Mouse (Mus musculus): ENCODE data around the gene Smim13. TPM values are rescaled to one million over a fixed set of nuclear protein-coding genes. Genes with fewer than 3 reads are reported as not detected.

Smim13 gene
- polyA plus RNA-seq, 1 experiment from 2014 or later: 15.4 TPM

DNA sequence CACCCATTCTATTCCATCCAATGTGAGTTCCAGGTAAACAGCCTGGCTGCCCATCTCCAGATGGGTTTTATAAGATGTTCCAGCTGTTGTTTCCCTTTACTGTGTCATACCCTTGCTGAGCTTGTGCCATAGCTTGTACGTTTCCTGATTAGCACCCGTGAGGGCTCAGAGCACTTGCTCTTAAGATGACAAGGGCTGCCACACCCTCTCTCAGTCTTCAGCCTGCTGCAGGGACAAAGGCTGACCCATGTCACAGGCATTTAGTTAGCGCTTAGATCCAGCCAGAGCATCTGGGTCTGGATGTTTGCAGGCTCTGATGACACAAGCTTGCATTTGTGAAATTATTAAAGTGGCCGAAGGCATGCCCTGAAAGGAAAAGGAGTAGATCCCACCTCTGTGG is 50.4 kb downstream of the Smim13 start:
- no peak overlapping the region for H3K4me3 ChIP-seq
- WGBS: 66% methylated on average over 4 of the region's 4 CpGs
- no peaks in the 10 kb centered on the region for H3K4me1 ChIP-seq
- H3K27me3 ChIP-seq: no peaks in the 10 kb centered on the region
- H3K36me3 ChIP-seq: no peaks in the 10 kb centered on the region
- H3K4me2 ChIP-seq (replicated peaks): no peak overlapping the region
- no peaks in the 10 kb centered on the region for H3K9me3 ChIP-seq
- H3K9ac ChIP-seq: no peak overlapping the region
- H3K27ac ChIP-seq: no peak overlapping the region
- ATAC-seq (ENCODE audit: low FRiP score, low read depth): no peak

DNA sequence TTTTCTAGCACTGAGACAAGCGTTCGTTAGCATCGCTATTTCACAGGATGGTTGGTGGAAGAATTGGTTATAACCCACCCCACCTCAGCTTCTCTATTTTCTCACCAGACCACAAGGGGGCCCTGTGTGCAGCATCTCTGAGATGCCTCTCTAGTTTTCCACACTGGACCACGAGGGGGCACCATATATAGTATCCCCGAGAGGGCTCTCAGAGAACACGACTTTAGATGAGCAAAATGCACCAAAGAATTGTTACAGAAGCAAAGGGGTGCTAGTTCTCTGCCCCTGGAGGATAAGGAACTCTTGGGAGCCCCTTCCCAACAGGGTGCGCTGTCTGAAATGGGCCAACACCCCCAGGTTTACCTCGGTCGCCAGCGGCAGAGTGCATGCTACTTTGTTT is 53.1 kb downstream of the Smim13 start:
- Histone ChIP-seq H3K9ac (no peak overlapping the region), H3K36me3 (no peaks in the 10 kb centered on the region), H3K4me3 (no peak overlapping the region), H3K4me1 (no peaks in the 10 kb centered on the region), H3K27ac (no peak overlapping the region), H3K9me3 (no peaks in the 10 kb centered on the region), H3K27me3 (no peaks in the 10 kb centered on the region), H3K4me2 (replicated peaks) (no peak overlapping the region)
- 63% methylated on average over 10 of the region's 10 CpGs for WGBS
- ATAC-seq (ENCODE audit: low FRiP score, low read depth): no peak

DNA sequence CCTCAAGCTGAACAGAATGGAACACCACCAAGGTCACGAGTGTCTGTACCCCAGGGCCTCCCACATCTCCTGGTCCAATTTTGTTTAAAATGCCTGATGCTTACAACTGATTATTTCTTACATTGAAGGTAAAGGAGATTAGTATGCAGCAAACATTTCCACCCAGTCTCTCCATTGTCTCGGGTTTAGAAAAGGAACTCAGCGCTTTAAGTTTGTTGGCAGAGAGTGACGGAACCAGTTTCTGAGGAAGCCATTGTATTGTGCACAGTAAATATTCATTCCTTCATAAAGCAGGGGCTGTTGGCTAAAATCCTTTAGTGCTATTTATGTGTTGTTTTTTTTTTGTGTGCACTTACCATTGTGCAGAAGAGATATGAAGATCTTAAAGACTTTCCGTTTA is 71.1 kb downstream of the Smim13 start:
- H3K4me3 ChIP-seq: no peak overlapping the region
- H3K4me1 ChIP-seq: peaks cover 3% of the 10 kb centered on the region; the same call in 1 of the 2 replicates
- 91% methylated on average over 5 of the region's 5 CpGs for WGBS
- H3K4me2 ChIP-seq (replicated peaks): no peak overlapping the region
- no peak overlapping the region for H3K9ac ChIP-seq
- no peaks in the 10 kb centered on the region for H3K9me3 ChIP-seq
- no peak overlapping the region for H3K27ac ChIP-seq
- peaks cover 27% of the 10 kb centered on the region for H3K36me3 ChIP-seq
- H3K27me3 ChIP-seq: no peaks in the 10 kb centered on the region
- ATAC-seq (ENCODE audit: low FRiP score, low read depth): no peak

DNA sequence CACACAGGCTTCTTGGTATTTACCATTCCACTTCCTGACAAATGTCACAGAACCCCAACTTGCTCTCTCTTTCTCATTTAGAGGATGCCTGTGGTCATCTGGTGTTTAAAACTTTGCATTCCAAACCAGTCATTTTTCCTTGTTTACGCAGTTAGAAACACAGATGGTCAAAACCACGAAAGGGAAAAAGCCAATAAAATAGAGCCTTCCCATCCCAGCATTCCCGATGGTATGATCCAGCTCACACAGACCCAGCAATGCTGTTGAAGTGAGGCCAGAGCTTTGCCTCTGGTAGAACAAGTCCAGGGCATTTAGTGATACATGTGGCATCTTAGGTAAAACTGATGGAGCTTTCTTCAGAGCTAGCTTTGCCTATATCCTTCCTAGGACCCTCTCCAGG is 71.8 kb downstream of the Smim13 start:
- Histone ChIP-seq H3K27me3 (no peaks in the 10 kb centered on the region), H3K4me1 (peaks cover 3% of the 10 kb centered on the region; the same call in 1 of the 2 replicates), H3K4me2 (replicated peaks) (no peak overlapping the region), H3K4me3 (no peak overlapping the region), H3K27ac (no peak overlapping the region; the same call in 1 of the 2 replicates), H3K9ac (no peak overlapping the region), H3K9me3 (no peaks in the 10 kb centered on the region), H3K36me3 (peaks cover 20% of the 10 kb centered on the region)
- no peak for ATAC-seq (ENCODE audit: low FRiP score, low read depth)
- 41% methylated on average over 3 of the region's 3 CpGs for WGBS

DNA sequence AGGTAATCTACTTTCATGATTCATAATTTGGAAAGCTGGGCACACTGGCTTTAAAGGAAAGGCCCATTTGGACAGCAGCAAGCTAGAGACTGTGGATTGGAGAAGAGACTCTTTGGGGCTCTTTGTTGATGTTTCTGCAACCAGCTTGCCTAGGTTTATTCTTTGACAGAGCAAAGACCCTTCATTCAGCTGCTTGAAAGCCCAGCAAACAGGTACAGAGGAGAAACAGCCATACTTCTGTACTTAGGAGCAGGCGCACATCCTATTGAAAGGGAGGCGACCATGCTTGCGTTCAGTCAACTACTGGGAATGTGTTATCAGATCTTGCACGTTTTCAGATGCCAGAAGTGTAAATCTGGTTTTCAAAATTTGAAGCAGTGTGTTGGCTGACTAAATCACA is 75.0 kb downstream of the Smim13 start:
- Histone ChIP-seq H3K27ac (no peak overlapping the region), H3K36me3 (peaks cover 3% of the 10 kb centered on the region; the same call in 1 of the 2 replicates), H3K9me3 (no peaks in the 10 kb centered on the region), H3K4me3 (no peak overlapping the region), H3K27me3 (no peaks in the 10 kb centered on the region), H3K9ac (no peak overlapping the region), H3K4me2 (replicated peaks) (no peak overlapping the region), H3K4me1 (peaks cover 10% of the 10 kb centered on the region)
- ATAC-seq (ENCODE audit: low FRiP score, low read depth): no peak
- WGBS: 81% methylated on average over 4 of the region's 4 CpGs

DNA sequence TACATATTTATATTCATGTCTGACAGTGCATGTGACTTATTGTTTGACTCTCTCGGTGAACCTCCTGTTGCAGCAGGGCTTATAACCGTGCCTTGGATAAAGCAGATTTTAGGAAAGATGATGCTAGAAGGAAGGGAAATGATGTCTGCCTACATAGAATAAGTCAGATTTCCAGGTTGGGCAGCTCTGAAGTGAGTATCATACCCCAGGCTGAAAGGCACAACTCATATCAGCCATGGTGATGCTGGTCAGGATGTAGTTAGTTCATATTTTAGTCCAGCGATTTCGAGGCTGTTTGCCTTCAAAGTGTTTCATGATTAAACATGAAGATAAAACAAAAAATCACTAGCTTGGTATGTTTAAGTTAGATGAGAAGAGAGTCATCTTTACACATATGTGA is 75.7 kb downstream of the Smim13 start:
- no peak for ATAC-seq (ENCODE audit: low FRiP score, low read depth)
- Histone ChIP-seq H3K9me3 (no peaks in the 10 kb centered on the region), H3K27ac (no peak overlapping the region), H3K36me3 (peaks cover 9% of the 10 kb centered on the region), H3K9ac (no peak overlapping the region), H3K27me3 (no peaks in the 10 kb centered on the region), H3K4me3 (no peak overlapping the region), H3K4me1 (peaks cover 10% of the 10 kb centered on the region), H3K4me2 (replicated peaks) (no peak overlapping the region)
- WGBS: 92% methylated on average over 4 of the region's 4 CpGs

DNA sequence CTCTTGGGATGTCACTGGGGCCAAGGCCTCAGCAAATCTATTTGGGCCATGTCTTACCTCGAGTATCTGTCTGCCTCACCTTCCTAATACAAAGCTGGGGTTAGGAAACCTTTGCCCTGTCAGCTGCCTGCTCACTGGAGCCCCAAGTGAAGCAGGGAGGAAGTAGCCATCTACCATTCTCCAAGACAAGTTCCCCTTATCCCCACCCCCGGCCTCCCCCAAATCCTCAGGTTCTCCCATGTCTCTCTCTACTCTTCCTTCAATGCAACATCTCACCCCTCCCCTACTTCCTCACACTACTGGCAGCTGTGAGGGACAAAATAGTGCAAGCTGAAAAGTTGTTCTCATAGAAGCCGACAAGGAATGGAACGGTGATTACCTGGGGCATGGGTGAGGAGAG is 76.5 kb downstream of the Smim13 start:
- peaks cover 14% of the 10 kb centered on the region for H3K4me1 ChIP-seq
- no peak overlapping the region for H3K27ac ChIP-seq
- no peak overlapping the region for H3K9ac ChIP-seq
- ATAC-seq (ENCODE audit: low FRiP score, low read depth): no peak
- H3K9me3 ChIP-seq: no peaks in the 10 kb centered on the region
- 81% methylated on average over 4 of the region's 4 CpGs for WGBS
- H3K4me2 ChIP-seq (replicated peaks): no peak overlapping the region
- H3K4me3 ChIP-seq: no peak overlapping the region
- H3K36me3 ChIP-seq: peaks cover 17% of the 10 kb centered on the region
- no peaks in the 10 kb centered on the region for H3K27me3 ChIP-seq

Other genes starting within 250 kb of the Smim13 start
- gene Pak1ip1, start 248.8 kb upstream of the Smim13 start, polyA plus RNA-seq (2015; fragmentation: Nextera tagmentation; extraction: Ambion mirVana): 50.3 and 53.1 TPM in 2 replicates
- 195 and 201 TPM in 2 replicates for gene Tmem14c, start 233.6 kb upstream of the Smim13 start, polyA plus RNA-seq (2015; fragmentation: Nextera tagmentation; extraction: Ambion mirVana)
- 0.55 and 0.68 TPM in 2 replicates for gene Mak, start 170.1 kb upstream of the Smim13 start, polyA plus RNA-seq (2015; fragmentation: Nextera tagmentation; extraction: Ambion mirVana)
- gene Gcm2, start 138.8 kb upstream of the Smim13 start, polyA plus RNA-seq (2015; fragmentation: Nextera tagmentation; extraction: Ambion mirVana): not detected in 2 replicates
- not detected in 2 replicates for gene Sycp2l, start 135.5 kb upstream of the Smim13 start, polyA plus RNA-seq (2015; fragmentation: Nextera tagmentation; extraction: Ambion mirVana)
- 4.1 and 4.8 TPM in 2 replicates for gene Elovl2, start 29.4 kb upstream of the Smim13 start, polyA plus RNA-seq (2015; fragmentation: Nextera tagmentation; extraction: Ambion mirVana)
- gene Gm17364, start 24.1 kb downstream of the Smim13 start, polyA plus RNA-seq (2015; fragmentation: Nextera tagmentation; extraction: Ambion mirVana): not detected in 2 replicates
- 25.4 and 28.5 TPM in 2 replicates for gene Nedd9, start 237.5 kb downstream of the Smim13 start, polyA plus RNA-seq (2015; fragmentation: Nextera tagmentation; extraction: Ambion mirVana)

All from limb, embryonic 13.5 days (tissue).